Comparison of ENCODE assay signal across 9 mouse cellular contexts in genomic region chr5:139387329-139388194, GRCm38 (mm10). TPM values are rescaled to one million over a fixed set of nuclear protein-coding genes. Genes with fewer than 3 reads are reported as not detected.
A peak's percentile ranks its signal among the peaks of the same experiment; 100 is the strongest.
DNase-seq lines count a peak whose midpoint lies in the region; ATAC-seq lines count a peak whose summit lies in the region.
"Had no signal": no experiment of that assay in that cellular context is flagged by ENCODE, and none has a peak within 500 bp of the region (broad histone marks: within the 10 kb centered on the region; RNA-seq: fewer than 3 reads in every experiment).

No protein-coding gene starts in this region.

- peaks cover 56% of the 10 kb centered on the region for H3K4me1 ChIP-seq in limb, embryonic 10.5 days
- H3K4me1 ChIP-seq in neural tube, embryonic 13.5 days (replicated peaks) = peaks cover 49% of the 10 kb centered on the region

- H3K4me2 ChIP-seq in neural tube, embryonic 13.5 days = no peak overlapping the region

- peak; percentile 61 to 82 for DNase-seq in cerebellum, postnatal 14 days
- no peak for DNase-seq in cerebellum, adult 8-10 months
- DNase-seq in right cerebral cortex, postnatal 10 days (ENCODE audit: low spot score in 2 of 2) = peak; percentile 76 to 79
- DNase-seq in right cerebral cortex, adult 18-20 months = no peak
- DNase-seq in limb, embryonic 10.5 days (ENCODE audit: low spot score) = no peak
- DNase-seq in frontal cortex, postnatal 25 days (ENCODE audit: low spot score in 2 of 2) = no peak
- no peak for DNase-seq in layer of hippocampus, postnatal 25 days (ENCODE audit: extremely low spot score in 1 of 2, low spot score in 1 of 2)

- no peak overlapping the region for H3K9ac ChIP-seq in neural tube, embryonic 13.5 days

- ATAC-seq in neural tube, embryonic 13.5 days (ENCODE audit: low read depth) = no peak

- no peaks in the 10 kb centered on the region for H3K9me3 ChIP-seq in limb, embryonic 10.5 days (replicated peaks)
- H3K9me3 ChIP-seq in neural tube, embryonic 13.5 days = no peaks in the 10 kb centered on the region

- 78% methylated on average over 10 of the region's 10 CpGs for WGBS in limb, embryonic 10.5 days
- WGBS in neural tube, embryonic 13.5 days = 72% methylated on average over 10 of the region's 10 CpGs

- H3K36me3 ChIP-seq in limb, embryonic 10.5 days = no peaks in the 10 kb centered on the region; the same call in 1 of the 2 replicates
- no peaks in the 10 kb centered on the region for H3K36me3 ChIP-seq in neural tube, embryonic 13.5 days

- H3K27me3 ChIP-seq in limb, embryonic 10.5 days (ENCODE audit: low read depth, poor library complexity, severe bottlenecking) = no peaks in the 10 kb centered on the region
- no peaks in the 10 kb centered on the region for H3K27me3 ChIP-seq in neural tube, embryonic 13.5 days

- peak overlapping the region; percentile 86 for H3K27ac ChIP-seq in limb, embryonic 10.5 days
- peak overlapping the region; percentile 67 for H3K27ac ChIP-seq in neural tube, embryonic 13.5 days (replicated peaks)

- 0 out of 2 replicates have a peak overlapping the region, but pooled peaks have one; percentile 3 for H3K4me3 ChIP-seq in limb, embryonic 10.5 days
- H3K4me3 ChIP-seq in neural tube, embryonic 13.5 days = no peak overlapping the region

RNA-seq across cellular contexts. Expression of gene Gpr146, which starts 10.1 kb away (rescaled TPM):
- 2.2 and 2.3 TPM in 2 replicates for polyA plus RNA-seq in limb, embryonic 10.5 days (2016; fragmentation: Nextera tagmentation; extraction: Ambion mirVana)
- polyA plus RNA-seq in neural tube, embryonic 13.5 days (2015; fragmentation: Nextera tagmentation; extraction: Ambion mirVana) = 1.8 and 1.9 TPM in 2 replicates
- total RNA-seq in layer of hippocampus, postnatal 25 days (2021) = 10 to 100 TPM; 12.7 to 13.1 TPM

RNA-seq across cellular contexts. Expression of gene C130050O18Rik, which starts 17.5 kb away (rescaled TPM):
- 0.16 and 0.56 TPM in 2 replicates for polyA plus RNA-seq in limb, embryonic 10.5 days (2016; fragmentation: Nextera tagmentation; extraction: Ambion mirVana)
- polyA plus RNA-seq in neural tube, embryonic 13.5 days (2015; fragmentation: Nextera tagmentation; extraction: Ambion mirVana) = 0.38 and 0.39 TPM in 2 replicates
- under 1 TPM; 0.25 to 0.33 TPM for total RNA-seq in layer of hippocampus, postnatal 25 days (2021)

RNA-seq across cellular contexts. Expression of gene Cyp2w1, which starts 35.1 kb away (rescaled TPM):
- not detected in 2 replicates for polyA plus RNA-seq in limb, embryonic 10.5 days (2016; fragmentation: Nextera tagmentation; extraction: Ambion mirVana)
- polyA plus RNA-seq in neural tube, embryonic 13.5 days (2015; fragmentation: Nextera tagmentation; extraction: Ambion mirVana) = not detected in 2 replicates
- total RNA-seq in layer of hippocampus, postnatal 25 days (2021) = not detected
- polyA plus RNA-seq: C2C12 had no signal

RNA-seq across cellular contexts. Expression of gene Gper1, which starts 35.4 kb away (rescaled TPM):
- polyA plus RNA-seq in limb, embryonic 10.5 days (2016; fragmentation: Nextera tagmentation; extraction: Ambion mirVana) = 0.19 and 0.39 TPM in 2 replicates
- 8.5 and 9.9 TPM in 2 replicates for polyA plus RNA-seq in neural tube, embryonic 13.5 days (2015; fragmentation: Nextera tagmentation; extraction: Ambion mirVana)
- 1 to 10 TPM; 2.3 to 2.8 TPM for total RNA-seq in layer of hippocampus, postnatal 25 days (2021)

RNA-seq across cellular contexts. Expression of gene Cox19, which starts 36.3 kb away (rescaled TPM):
- polyA plus RNA-seq in limb, embryonic 10.5 days (2016; fragmentation: Nextera tagmentation; extraction: Ambion mirVana) = 110 and 118 TPM in 2 replicates
- 113 and 120 TPM in 2 replicates for polyA plus RNA-seq in neural tube, embryonic 13.5 days (2015; fragmentation: Nextera tagmentation; extraction: Ambion mirVana)
- 10 to 100 TPM; 66.7 to 67.9 TPM for total RNA-seq in layer of hippocampus, postnatal 25 days (2021)

Comparison
In these comparisons a context has a peak if more than half of its experiments do, and no peak if none do; other contexts are left out.
1. DNase-seq: peak in cerebellum, postnatal 14 days (2 of 2) and right cerebral cortex, postnatal 10 days (2 of 2); none in cerebellum, adult 8-10 months (single experiment), right cerebral cortex, adult 18-20 months (single experiment), limb, embryonic 10.5 days (single experiment), frontal cortex, postnatal 25 days (0 of 2) and layer of hippocampus, postnatal 25 days (0 of 2).